Comparison of ENCODE assay signal across 8 mouse cellular contexts in genomic region chr6:148894888-148895772, GRCm38 (mm10). TPM values are rescaled to one million over a fixed set of nuclear protein-coding genes. Genes with fewer than 3 reads are reported as not detected.
DNase-seq lines count a peak whose midpoint lies in the region; ATAC-seq and TF ChIP-seq lines count a peak whose summit lies in the region.

No protein-coding gene starts in this region.

- in situ Hi-C loops in Patski (cut with MboI; ENCODE audit: low pct_unique_long_range_greater_than_20kb): no loop called here

- peak overlapping the region; percentile 88 for H3K4me2 ChIP-seq in forebrain, embryonic 12.5 days
- H3K4me2 ChIP-seq in kidney, postnatal 0 days (ENCODE audit: low read length): peak overlapping the region; percentile 83

- WGBS in forebrain, embryonic 12.5 days: 20% methylated on average over 18 of the region's 18 CpGs
- 8% methylated on average over 18 of the region's 18 CpGs for WGBS in kidney, postnatal 0 days

- TF ChIP-seq CTCF in layer of hippocampus, adult 2 months (conservative IDR thresholded peaks at IDR 0.05): 0 out of 2 replicates have a peak, but pooled peaks have one; percentile 11
- TF ChIP-seq CTCF in Patski (IDR thresholded peaks at IDR 0.05): no peak
- TF ChIP-seq CTCF in kidney, postnatal 0 days (IDR thresholded peaks at IDR 0.05; ENCODE audit: low read depth): peak; percentile 33

- DNase-seq in layer of hippocampus, adult 2 months (ENCODE audit: low spot score in 2 of 2): peak in 1 of 2 experiments; percentile 1
- no peak for DNase-seq in layer of hippocampus, postnatal 25 days (ENCODE audit: extremely low spot score in 1 of 2, low spot score in 1 of 2)
- DNase-seq in Patski (ENCODE audit: low read depth, low spot score): no peak
- peak; percentile 52 for DNase-seq in kidney, postnatal 0 days (ENCODE audit: low spot score)
- peak; percentile 6 for DNase-seq in telencephalon, adult 2 months (ENCODE audit: low read depth, low spot score)
- DNase-seq in adrenal gland, adult 18-20 months (ENCODE audit: low spot score in 2 of 2): no peak

- H3K4me1 ChIP-seq in forebrain, embryonic 12.5 days: peaks cover 8% of the 10 kb centered on the region
- 0 out of 2 replicates have a peak, but pooled peaks cover 6% of the 10 kb centered on the region for H3K4me1 ChIP-seq in kidney, postnatal 0 days (replicated peaks; ENCODE audit: insufficient read depth, low read length)

- H3K9me3 ChIP-seq in forebrain, embryonic 12.5 days: no peaks in the 10 kb centered on the region
- H3K9me3 ChIP-seq in kidney, postnatal 0 days (replicated peaks; ENCODE audit: low read length): no peaks in the 10 kb centered on the region

- H3K36me3 ChIP-seq in forebrain, embryonic 12.5 days (replicated peaks): no peaks in the 10 kb centered on the region
- H3K36me3 ChIP-seq in kidney, postnatal 0 days (ENCODE audit: insufficient read depth, low read length): no peaks in the 10 kb centered on the region

- peak overlapping the region; percentile 82 for H3K9ac ChIP-seq in forebrain, embryonic 12.5 days
- H3K9ac ChIP-seq in kidney, postnatal 0 days (ENCODE audit: low read depth, low read length): peak overlapping the region; percentile 69

- CTCF ChIA-PET in Patski (lab: Charles Lee): no interaction called here

- H3K27me3 ChIP-seq in Patski: no peaks in the 10 kb centered on the region
- no peaks in the 10 kb centered on the region for H3K27me3 ChIP-seq in forebrain, embryonic 12.5 days
- H3K27me3 ChIP-seq in kidney, postnatal 0 days (ENCODE audit: insufficient read depth, low read length): no peaks in the 10 kb centered on the region

- H3K4me3 ChIP-seq in layer of hippocampus, adult 2 months: peak overlapping the region; percentile 88
- H3K4me3 ChIP-seq in forebrain, embryonic 12.5 days (replicated peaks): peak overlapping the region; percentile 74
- peak overlapping the region; percentile 85 for H3K4me3 ChIP-seq in kidney, postnatal 0 days (replicated peaks; ENCODE audit: low read depth, low read length)

- peak; percentile 28 for ATAC-seq in Patski
- no peak for ATAC-seq in forebrain, embryonic 12.5 days (ENCODE audit: low FRiP score)
- no peak for ATAC-seq in kidney, postnatal 0 days (replicated peaks; ENCODE audit: low FRiP score, low read depth)
- peak; percentile 6 for ATAC-seq in megakaryocyte progenitor cell, adult 5-6 weeks (replicated peaks; ENCODE audit: poor library complexity)

- POLR2A ChIA-PET in Patski (lab: Charles Lee): no interaction called here

- H3K27ac ChIP-seq in layer of hippocampus, adult 2 months: peak overlapping the region; percentile 73
- H3K27ac ChIP-seq in forebrain, embryonic 12.5 days: peak overlapping the region; percentile 87; the same call in 1 of the 2 replicates
- peak overlapping the region; percentile 84 for H3K27ac ChIP-seq in kidney, postnatal 0 days

RNA-seq across cellular contexts. Expression of gene Caprin2, which starts 0.9 kb away (rescaled TPM):
- total RNA-seq in layer of hippocampus, adult 2 months (2021): 10 to 100 TPM in 1 of 2 experiments, 1 to 10 TPM in 1; 8.3 to 10.7 TPM
- total RNA-seq in layer of hippocampus, postnatal 25 days (2021): 1 to 10 TPM; 6.2 to 9.2 TPM
- polyA plus RNA-seq in Patski (2021): 16.6 TPM
- 20.7 and 22.4 TPM in 2 replicates for polyA plus RNA-seq in forebrain, embryonic 12.5 days (2016; fragmentation: Nextera tagmentation; extraction: Ambion mirVana)
- polyA plus RNA-seq in kidney, postnatal 0 days (2015; fragmentation: Nextera tagmentation; extraction: Ambion mirVana): 10.1 and 12.6 TPM in 2 replicates
- 4.0 and 6.0 TPM in 2 replicates for total RNA-seq in megakaryocyte progenitor cell, adult 5-6 weeks (2015)
- total RNA-seq in megakaryocyte progenitor cell, adult 5-6 weeks (2017): 4.9 and 8.8 TPM in 2 replicates
- total RNA-seq in adrenal gland, adult 18-20 months (2021): 10 to 100 TPM; 10.1 to 10.3 TPM

RNA-seq across cellular contexts. Expression of gene Sinhcaf, which starts 51.1 kb away (rescaled TPM):
- total RNA-seq in layer of hippocampus, adult 2 months (2021): 1 to 10 TPM; 2.8 to 3.3 TPM
- total RNA-seq in layer of hippocampus, postnatal 25 days (2021): 1 to 10 TPM; 2.9 to 3.4 TPM
- 72.4 TPM for polyA plus RNA-seq in Patski (2021)
- 223 and 235 TPM in 2 replicates for polyA plus RNA-seq in forebrain, embryonic 12.5 days (2016; fragmentation: Nextera tagmentation; extraction: Ambion mirVana)
- 103 and 107 TPM in 2 replicates for polyA plus RNA-seq in kidney, postnatal 0 days (2015; fragmentation: Nextera tagmentation; extraction: Ambion mirVana)
- 43.3 and 43.6 TPM in 2 replicates for total RNA-seq in megakaryocyte progenitor cell, adult 5-6 weeks (2015)
- total RNA-seq in megakaryocyte progenitor cell, adult 5-6 weeks (2017): 97.8 and 122 TPM in 2 replicates
- 10 to 100 TPM in 1 of 2 experiments, 1 to 10 TPM in 1; 9.9 to 26.5 TPM for total RNA-seq in adrenal gland, adult 18-20 months (2021)

Comparison
In these comparisons a context has a peak if more than half of its experiments do, and no peak if none do; other contexts are left out.
1. DNase-seq: peak in kidney, postnatal 0 days (single experiment) and telencephalon, adult 2 months (single experiment); none in layer of hippocampus, postnatal 25 days (0 of 2), Patski (single experiment) and adrenal gland, adult 18-20 months (0 of 2).
2. ATAC-seq: peak in Patski (single experiment) and megakaryocyte progenitor cell, adult 5-6 weeks (single experiment); none in forebrain, embryonic 12.5 days (single experiment) and kidney, postnatal 0 days (single experiment).
3. Peak in every context shown above with its lines, with median percentiles within 50 percentile points of each other: H3K27ac ChIP-seq and H3K4me3 ChIP-seq.